Mouse (Mus musculus): ENCODE measurements around the gene Fut2.
A peak's percentile ranks its signal among the peaks of the same experiment; 100 is the strongest.

Gene Fut2

GRCm38 (mm10) chr7:45666161-45666560 is at the start of gene Fut2:
Gene Fut2, minus strand, starts transcription at chr7:45666394.
- no peak for DNase-seq (ENCODE audit: low spot score in 2 of 2)

- DNase-seq (ENCODE audit: low spot score in 2 of 2), result peak; percentile 96 to 98
Observed at GRCm38 (mm10) chr7:45715090-45715708, 49.0 kb upstream of the Fut2 start, which contains the start of gene Rpl18. Gene Rpl18, plus strand, starts transcription at chr7:45715457.

- no peak for DNase-seq (ENCODE audit: low spot score in 2 of 2)
Observed at GRCm38 (mm10) chr7:45714630-45715089, 48.5 kb upstream of the Fut2 start.

- DNase-seq (ENCODE audit: low spot score in 2 of 2), result no peak
Observed at GRCm38 (mm10) chr7:45713881-45714520, 47.8 kb upstream of the Fut2 start.

GRCm38 (mm10) chr7:45713396-45713795 is 47.2 kb upstream of the Fut2 start:
- DNase-seq (ENCODE audit: low spot score in 2 of 2), result no peak

- DNase-seq (ENCODE audit: low spot score in 2 of 2), result no peak
Observed at GRCm38 (mm10) chr7:45712022-45712757, 46.0 kb upstream of the Fut2 start.

- DNase-seq (ENCODE audit: low spot score in 2 of 2), result no peak
Observed at GRCm38 (mm10) chr7:45711316-45712021, 45.3 kb upstream of the Fut2 start.

GRCm38 (mm10) chr7:45710477-45711191 is 44.4 kb upstream of the Fut2 start:
- no peak for DNase-seq (ENCODE audit: low spot score in 2 of 2)

- no peak for DNase-seq (ENCODE audit: low spot score in 2 of 2)
Observed at GRCm38 (mm10) chr7:45709677-45710355, 43.6 kb upstream of the Fut2 start.

GRCm38 (mm10) chr7:45709036-45709435 is 42.8 kb upstream of the Fut2 start:
- DNase-seq (ENCODE audit: low spot score in 2 of 2), result no peak

- DNase-seq (ENCODE audit: low spot score in 2 of 2), result no peak
Observed at GRCm38 (mm10) chr7:45708221-45708761, 42.1 kb upstream of the Fut2 start.

- peak; percentile 81 to 86 for DNase-seq (ENCODE audit: low spot score in 2 of 2)
Observed at GRCm38 (mm10) chr7:45707375-45707967, 41.3 kb upstream of the Fut2 start.

GRCm38 (mm10) chr7:45706721-45707241 is 40.6 kb upstream of the Fut2 start:
- DNase-seq (ENCODE audit: low spot score in 2 of 2), result peak; percentile 88 to 93

GRCm38 (mm10) chr7:45705873-45706281 is 39.7 kb upstream of the Fut2 start:
- DNase-seq (ENCODE audit: low spot score in 2 of 2), result peak in 1 of 2 experiments; percentile 59

- peak; percentile 53 for DNase-seq (ENCODE audit: low spot score in 2 of 2)
Observed at GRCm38 (mm10) chr7:45705443-45705864, 39.3 kb upstream of the Fut2 start.

GRCm38 (mm10) chr7:45704730-45705442 is 38.7 kb upstream of the Fut2 start, which contains the start of gene Dbp:
Gene Dbp, plus strand, starts transcription at chr7:45705088.
- DNase-seq (ENCODE audit: low spot score in 2 of 2), result peak; percentile 96 to 100

GRCm38 (mm10) chr7:45704046-45704559 is 37.9 kb upstream of the Fut2 start:
- peak; percentile 52 to 57 for DNase-seq (ENCODE audit: low spot score in 2 of 2)

GRCm38 (mm10) chr7:45703521-45704033 is 37.4 kb upstream of the Fut2 start:
- peak in 1 of 2 experiments; percentile 33 for DNase-seq (ENCODE audit: low spot score in 2 of 2)
